Mouse (Mus musculus) large intestine, adult 2 months (tissue): ENCODE results near the gene Me1. TPM values are rescaled to one million over a fixed set of nuclear protein-coding genes. Genes with fewer than 3 reads are reported as not detected.

Source experiments
- DNase-seq: peaks from one replicate; pipeline ENCODE4 v3.0.0-alpha.2; 2012; ENCODE audit warnings: low read depth, low spot score
- WGBS: fragments of 180-500 bp; shearing (Covaris S2); methylation state at CpG from one replicate; pipeline ENCODE4 v1.1.7; 2018; 5-methylcytosine and 5-hydroxymethylcytosine counted together
- polyA plus RNA-seq: library from polyadenylated mRNA; depleted of rRNA; stranded (reverse); fragments of >200 nt; gene quantifications from 2 replicates; pipeline ENCODE4 v1.2.3, GENCODE M21; 2012

The Me1 gene
- polyA plus RNA-seq, 1 experiment: 8.9 TPM

GRCm38 (mm10) chr9:86712648-86713047, 16.9 kb upstream of the Me1 start:
- WGBS: 70% methylated on average over 2 of the region's 2 CpGs

DNA sequence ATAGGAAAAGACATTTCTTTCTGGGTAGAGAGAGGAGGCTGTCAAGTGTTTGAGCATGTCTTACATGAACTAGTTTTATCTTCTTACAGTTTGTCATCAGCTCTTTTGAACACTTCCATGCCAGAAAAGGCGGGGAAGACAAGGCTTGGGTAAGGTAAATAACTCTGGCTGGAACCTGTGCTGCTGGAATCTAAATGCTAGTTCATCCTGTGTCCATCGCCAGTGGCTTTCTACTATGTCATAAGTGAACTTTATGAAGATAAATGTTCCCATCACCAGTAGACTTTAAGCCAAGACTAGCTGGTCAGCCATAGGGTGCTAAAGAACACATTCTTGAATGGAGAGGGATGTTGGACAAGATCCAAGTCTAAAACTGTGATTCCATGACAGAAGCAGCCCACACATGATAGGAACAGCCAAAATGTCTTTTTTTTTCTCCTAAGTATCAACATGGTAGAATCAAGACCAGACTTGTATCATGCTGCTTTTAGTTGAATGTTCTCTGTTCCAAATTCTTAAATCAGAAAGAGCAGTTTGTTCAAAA, 14.4 kb upstream of the Me1 start:
- no peak for DNase-seq
- WGBS: 66% methylated on average over 2 of the region's 2 CpGs

More at GRCm38 (mm10) chr9:86712648-86713047, 16.9 kb upstream of the Me1 start:
- DNase-seq: no peak

DNA sequence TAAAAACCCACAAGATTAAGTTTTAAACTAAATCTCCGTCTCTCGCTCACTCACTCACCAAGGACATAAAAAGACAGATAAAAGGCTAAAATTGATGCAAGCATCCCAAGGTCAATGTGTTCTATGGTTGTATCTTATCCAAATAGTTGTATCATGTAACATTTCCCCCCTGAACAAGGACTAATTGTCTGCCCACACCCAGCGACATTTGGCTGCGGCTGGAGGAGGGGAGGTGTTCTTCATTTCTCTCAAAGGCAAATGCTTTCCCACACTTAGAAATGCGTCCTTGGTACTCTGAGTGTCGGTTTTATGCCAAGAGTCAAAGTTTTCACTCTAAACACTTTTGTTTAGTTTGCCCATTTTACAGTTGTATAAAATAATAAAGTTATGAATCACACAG, 13.2 kb upstream of the Me1 start:
- DNase-seq: no peak
- 26% methylated on average over 6 of the region's 6 CpGs for WGBS

GRCm38 (mm10) chr9:86707431-86707830, 11.7 kb upstream of the Me1 start:
- no peak for DNase-seq
- WGBS: 57% methylated on average over 1 of the region's 1 CpGs

GRCm38 (mm10) chr9:86701844-86702243, 6.1 kb upstream of the Me1 start:
- 22% methylated on average over 2 of the region's 2 CpGs for WGBS
- DNase-seq: no peak

- no peak for DNase-seq
- WGBS: 58% methylated on average over 5 of the region's 5 CpGs
Observed at GRCm38 (mm10) chr9:86701264-86701663, 5.5 kb upstream of the Me1 start.

DNA sequence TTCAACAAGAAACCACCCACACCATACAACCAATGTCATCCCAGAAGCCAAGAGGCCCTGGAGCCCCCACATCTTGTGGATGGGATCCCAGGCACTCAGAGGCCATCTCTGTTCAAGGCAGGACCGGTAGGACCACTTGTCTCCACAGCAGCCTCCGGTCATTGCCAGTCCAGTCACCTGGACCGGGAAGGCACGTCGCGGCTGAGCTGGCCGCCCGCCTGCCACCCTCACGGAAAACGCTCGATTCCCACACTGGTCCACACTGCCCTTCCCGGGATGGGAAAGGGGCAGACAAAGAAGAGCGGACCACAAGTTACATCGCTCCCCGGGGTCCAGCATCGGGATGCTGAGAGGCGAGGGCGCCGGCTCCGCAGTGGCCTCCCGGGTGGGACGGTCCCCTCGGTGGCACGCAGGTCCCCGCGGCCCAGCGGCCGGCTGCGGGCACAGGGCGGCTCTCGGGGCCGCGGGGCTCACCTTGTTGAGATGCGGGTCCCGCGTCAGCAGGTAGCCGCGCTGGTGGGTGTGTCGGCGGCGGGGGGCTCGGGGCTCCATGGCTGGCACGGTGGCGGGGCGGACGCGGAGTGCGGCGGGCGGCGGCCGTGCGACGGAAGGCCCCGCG, 445 bp downstream of the Me1 start:
- WGBS: 2% methylated on average over 52 of the region's 56 CpGs
- no peak for DNase-seq

GRCm38 (mm10) chr9:86694644-86695043, 1.1 kb downstream of the Me1 start:
- no peak for DNase-seq
- WGBS: 93% methylated on average over 7 of the region's 7 CpGs

- 52% methylated on average over 6 of the region's 6 CpGs for WGBS
- DNase-seq: no peak
Observed at GRCm38 (mm10) chr9:86693935-86694334, 1.8 kb downstream of the Me1 start.

DNA sequence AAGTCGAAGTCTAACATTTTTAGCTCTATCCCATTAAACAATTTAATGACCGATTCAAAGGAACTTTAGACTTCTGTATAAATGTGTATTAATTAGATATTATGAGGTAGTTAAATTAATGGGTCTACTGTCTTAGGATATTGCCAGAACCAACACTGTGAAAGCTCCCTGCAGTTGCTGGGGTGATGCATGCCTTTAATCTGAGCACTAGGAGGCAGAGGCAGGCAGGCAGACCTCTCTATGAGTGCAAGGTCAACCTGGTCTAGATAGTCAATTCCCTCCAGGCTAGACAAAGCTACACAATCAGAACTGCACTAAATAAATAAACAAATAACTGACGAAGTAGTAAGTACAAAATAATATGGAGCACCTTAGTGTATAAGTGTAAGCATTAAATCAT, 3.1 kb downstream of the Me1 start:
- DNase-seq: no peak
- WGBS: 84% methylated on average over 3 of the region's 3 CpGs

GRCm38 (mm10) chr9:86692251-86692650, 3.5 kb downstream of the Me1 start:
- DNase-seq: no peak
- 53% methylated on average over 5 of the region's 5 CpGs for WGBS

DNA sequence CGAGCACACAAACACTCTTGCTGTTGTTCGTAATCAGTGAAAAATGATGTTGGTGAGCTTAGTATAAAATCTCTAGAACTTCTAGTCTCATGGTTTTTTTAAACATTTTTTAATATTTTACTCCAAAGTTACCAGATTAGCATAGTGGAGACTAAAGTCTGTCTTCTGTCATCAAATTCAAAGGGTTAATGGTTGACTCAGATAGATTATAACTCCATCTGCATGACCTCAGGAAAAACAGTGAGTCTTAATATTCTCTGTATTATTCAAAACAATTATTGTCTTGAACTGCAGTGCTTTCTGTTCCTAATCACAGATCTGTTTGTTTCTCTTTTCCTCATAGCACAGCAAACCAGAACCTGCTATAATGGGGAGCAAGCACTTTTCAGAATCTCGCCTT, 4.7 kb downstream of the Me1 start:
- WGBS: 95% methylated on average over 3 of the region's 3 CpGs
- no peak for DNase-seq

DNA sequence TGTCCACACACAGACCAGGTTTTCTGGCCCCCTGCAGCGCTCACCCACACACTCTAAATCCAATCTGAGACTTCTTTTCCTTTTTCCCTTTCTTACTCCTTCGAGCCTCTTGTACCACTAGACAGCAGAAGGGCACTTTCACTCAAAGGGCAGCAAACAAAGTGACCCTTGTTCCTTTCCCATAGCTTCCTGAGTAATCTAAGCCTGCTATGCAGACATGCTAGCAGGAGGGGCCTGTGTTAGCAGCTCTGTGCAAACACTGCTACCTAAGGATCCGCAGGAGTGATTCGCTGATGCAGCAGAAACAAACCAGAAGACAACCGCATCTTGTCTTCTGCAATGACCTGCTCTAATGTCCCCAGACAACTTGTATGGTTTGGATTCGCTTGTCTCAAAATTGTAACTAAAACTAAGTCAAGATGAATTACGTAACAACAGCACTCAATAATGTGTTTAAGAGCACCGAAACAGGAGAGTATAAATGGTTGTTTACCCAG, 12.0 kb downstream of the Me1 start:
- DNase-seq: no peak
- WGBS: 41% methylated on average over 8 of the region's 8 CpGs

DNA sequence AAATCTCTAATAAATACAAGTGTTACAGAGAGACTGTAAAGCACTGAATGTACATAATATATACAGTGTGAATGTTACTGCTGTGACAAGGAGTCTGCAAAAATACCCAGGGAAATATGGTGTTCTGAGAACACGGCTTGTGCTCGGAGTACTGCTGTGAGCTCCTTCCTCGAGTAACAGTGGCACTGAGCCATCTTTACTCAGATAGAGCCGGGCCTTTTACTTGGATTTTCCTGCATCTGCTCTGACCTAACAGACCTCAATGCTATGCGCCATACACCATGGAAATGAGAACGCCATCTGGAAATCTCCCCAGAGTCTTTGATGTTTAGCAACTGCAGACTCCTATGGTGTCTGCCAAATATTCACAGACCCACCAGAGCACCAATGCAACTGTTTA, 12.9 kb downstream of the Me1 start:
- 73% methylated on average over 6 of the region's 6 CpGs for WGBS
- no peak for DNase-seq

DNA sequence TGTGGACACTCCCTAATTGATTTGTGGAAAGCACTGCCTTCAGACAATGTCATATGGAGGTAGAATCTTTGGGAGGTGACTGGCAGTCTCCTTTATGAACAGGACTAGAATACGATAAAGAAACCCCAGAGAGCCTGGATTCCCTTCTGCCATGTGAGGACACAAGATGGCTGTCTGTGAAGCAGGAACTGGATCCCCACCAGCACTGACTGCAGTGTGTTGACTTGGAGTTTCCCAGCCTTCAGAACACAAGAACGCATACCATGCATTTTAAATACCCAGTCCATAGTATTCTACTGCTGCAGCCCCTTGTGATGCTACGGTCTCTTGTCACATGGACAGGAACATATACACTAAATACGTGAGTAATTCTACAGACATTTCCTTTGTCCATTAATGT, 13.5 kb downstream of the Me1 start:
- no peak for DNase-seq
- WGBS: 98% methylated on average over 4 of the region's 4 CpGs

GRCm38 (mm10) chr9:86680431-86680830, 15.3 kb downstream of the Me1 start:
- DNase-seq: no peak
- 93% methylated on average over 6 of the region's 6 CpGs for WGBS

- WGBS: 89% methylated on average over 11 of the region's 11 CpGs
- no peak for DNase-seq
Observed at GRCm38 (mm10) chr9:86679843-86680417, 15.8 kb downstream of the Me1 start.

GRCm38 (mm10) chr9:86676246-86676645, 19.5 kb downstream of the Me1 start:
- no peak for DNase-seq
- 81% methylated on average over 3 of the region's 3 CpGs for WGBS

- no peak for DNase-seq
- WGBS: 93% methylated on average over 2 of the region's 2 CpGs
Observed at GRCm38 (mm10) chr9:86675426-86675825, 20.3 kb downstream of the Me1 start.

GRCm38 (mm10) chr9:86672907-86673472, 22.8 kb downstream of the Me1 start:
- WGBS: 66% methylated on average over 5 of the region's 5 CpGs
- DNase-seq: no peak
